Mouse (Mus musculus) urinary bladder, adult 2 months (tissue): ENCODE measurements at regions not wholly inside any gene's neighbourhood (a gene's known extent, or its start where the extent isn't known, plus 50 kb on each side); places are given as distances from the start of the nearest gene placed in this dataset.
"Not testable (repeated sequence)": the region's sequence is repeated elsewhere in the genome, so short reads cannot be mapped to it uniquely, and the experiment has no call there.

ENCODE experiments used
- DNase-seq: peaks from one replicate; pipeline ENCODE4 v3.0.0; 2022; ENCODE audit warnings: low spot score

DNA sequence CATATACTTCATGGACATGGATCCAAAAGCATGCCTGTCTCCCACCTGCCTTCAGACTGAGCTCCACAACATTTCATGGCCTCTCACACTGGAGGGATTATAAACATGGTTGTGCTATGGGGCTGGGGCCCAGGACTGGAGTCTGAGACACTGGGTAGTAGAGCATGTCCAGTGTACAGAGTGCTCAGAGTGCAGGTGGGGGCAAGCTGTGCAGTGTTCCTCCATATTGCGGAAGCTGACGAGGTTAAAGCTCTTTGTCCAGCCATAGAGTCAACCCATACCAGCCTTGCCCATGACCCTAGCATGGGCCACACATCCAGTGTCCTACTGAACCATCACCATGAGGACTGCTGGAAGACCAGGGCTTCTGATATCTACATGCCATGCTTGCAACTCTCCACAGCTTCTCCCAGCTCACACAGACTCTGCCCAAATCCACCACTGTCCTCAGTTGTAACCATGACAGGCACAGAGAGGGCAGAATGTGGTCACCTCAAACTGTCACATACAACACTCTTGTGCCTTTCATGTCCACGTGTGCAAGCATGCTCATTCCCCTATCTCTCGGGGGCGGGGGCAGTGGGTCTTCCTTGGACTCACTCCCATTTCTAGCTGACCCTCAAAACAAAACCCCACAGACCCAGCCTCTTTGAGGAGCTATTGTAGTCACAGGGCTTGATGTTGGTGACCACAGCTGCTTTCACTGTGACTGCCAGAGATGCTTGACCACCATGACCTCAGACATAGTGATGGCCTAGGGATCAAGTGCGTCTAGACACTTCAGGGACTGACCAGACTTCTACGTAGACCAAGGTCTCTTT is 55.9 kb downstream of the Tmem121 start:
- DNase-seq: no peak

DNA sequence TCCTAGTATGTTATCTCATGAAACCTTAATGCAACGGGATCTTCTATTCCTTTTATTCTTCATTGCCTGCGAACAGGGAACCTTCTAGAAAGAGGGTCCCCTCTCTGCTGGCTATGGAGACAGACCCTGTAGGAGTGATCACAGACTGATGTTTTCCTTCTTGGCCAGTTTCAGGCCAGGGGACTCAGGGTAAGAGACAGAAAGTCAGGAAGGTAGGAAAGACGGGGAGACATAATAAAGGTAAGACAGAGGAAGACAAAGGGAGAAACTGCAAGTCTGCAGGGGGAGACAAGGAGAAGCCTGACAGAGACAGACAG is 56.4 kb downstream of the Tmem121 start:
- no peak for DNase-seq

GRCm38 (mm10) chr12:113244685-113245084 is 59.0 kb downstream of the Tmem121 start:
- DNase-seq: no peak

- not testable (repeated sequence) for DNase-seq
Observed at GRCm38 (mm10) chr12:113253446-113254424, 68.0 kb downstream of the Tmem121 start.

GRCm38 (mm10) chr12:113255331-113255730 is 69.6 kb downstream of the Tmem121 start:
- no peak for DNase-seq

DNA sequence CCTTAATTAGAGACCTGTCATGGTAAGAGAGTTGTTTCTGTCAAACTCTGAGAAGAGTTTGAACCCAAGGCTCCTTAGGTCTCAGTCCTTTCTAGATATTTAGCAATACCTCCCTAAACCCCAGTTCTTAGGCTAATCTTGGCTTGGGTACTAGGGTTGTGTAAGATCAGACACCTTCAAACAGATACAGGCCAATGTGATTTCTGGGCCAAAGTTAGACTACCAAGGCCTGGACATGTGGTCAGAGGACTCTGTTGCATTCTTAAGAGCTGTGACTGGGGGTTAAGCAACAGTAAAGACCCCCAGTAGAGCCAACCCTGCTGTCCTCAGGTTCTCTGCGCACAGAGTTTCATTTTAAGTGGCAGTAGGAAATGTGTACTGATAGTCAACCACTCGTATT is 70.9 kb downstream of the Tmem121 start:
- no peak for DNase-seq

GRCm38 (mm10) chr12:113257243-113257642 is 71.5 kb downstream of the Tmem121 start:
- DNase-seq: no peak

DNA sequence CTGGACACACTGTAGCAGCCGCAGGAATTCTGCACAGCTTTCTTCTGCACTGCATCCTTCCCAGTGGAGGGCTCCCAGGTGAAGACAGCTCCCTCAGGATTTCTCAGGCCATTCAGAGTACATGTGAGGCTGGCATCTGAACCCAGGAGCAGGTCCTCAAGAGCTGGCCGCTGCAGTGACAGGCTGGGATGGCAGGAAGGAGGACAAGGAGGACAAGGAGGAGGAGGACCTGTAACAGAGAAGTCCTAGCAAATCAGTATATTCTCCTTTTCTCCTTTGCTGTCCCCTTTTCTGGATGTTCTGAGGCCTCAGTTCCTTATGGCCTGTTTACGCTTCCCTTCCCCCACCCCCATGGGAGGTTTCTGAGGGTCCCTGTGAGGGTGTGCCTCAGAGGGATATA is 73.7 kb downstream of the Tmem121 start:
- no peak for DNase-seq

- DNase-seq: no peak
Observed at GRCm38 (mm10) chr12:113260304-113260703, 74.6 kb downstream of the Tmem121 start.

DNA sequence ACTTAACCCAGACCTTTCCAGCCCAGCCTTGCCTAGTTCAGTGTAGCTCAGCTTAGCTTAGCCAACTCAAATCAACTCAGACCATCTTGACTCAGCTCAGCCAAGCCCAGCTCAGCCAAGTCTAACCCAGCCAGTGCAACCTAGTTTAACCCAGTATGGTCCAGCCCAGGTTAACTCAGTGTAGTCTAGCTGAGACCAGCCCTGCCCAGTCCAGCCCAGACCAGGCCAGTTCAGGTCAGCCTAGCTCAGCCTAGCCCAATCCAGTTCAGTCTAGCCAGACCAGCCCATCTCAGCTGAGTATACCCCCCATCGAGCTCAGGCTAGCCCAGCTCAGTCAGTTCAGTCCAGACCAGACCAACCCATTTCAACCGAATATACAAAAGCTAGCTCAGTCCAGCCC is 90.2 kb downstream of the Tmem121 start:
- no peak for DNase-seq

GRCm38 (mm10) chr12:113276355-113276942 is 90.7 kb downstream of the Tmem121 start:
- DNase-seq: no peak

- DNase-seq: no peak
Observed at GRCm38 (mm10) chr12:113277741-113278140, 92.0 kb downstream of the Tmem121 start.

- DNase-seq: no peak
Observed at GRCm38 (mm10) chr12:113292029-113292809, 106.5 kb downstream of the Tmem121 start.

- no peak for DNase-seq
Observed at GRCm38 (mm10) chr12:113295924-113296323, 110.2 kb downstream of the Tmem121 start.

DNA sequence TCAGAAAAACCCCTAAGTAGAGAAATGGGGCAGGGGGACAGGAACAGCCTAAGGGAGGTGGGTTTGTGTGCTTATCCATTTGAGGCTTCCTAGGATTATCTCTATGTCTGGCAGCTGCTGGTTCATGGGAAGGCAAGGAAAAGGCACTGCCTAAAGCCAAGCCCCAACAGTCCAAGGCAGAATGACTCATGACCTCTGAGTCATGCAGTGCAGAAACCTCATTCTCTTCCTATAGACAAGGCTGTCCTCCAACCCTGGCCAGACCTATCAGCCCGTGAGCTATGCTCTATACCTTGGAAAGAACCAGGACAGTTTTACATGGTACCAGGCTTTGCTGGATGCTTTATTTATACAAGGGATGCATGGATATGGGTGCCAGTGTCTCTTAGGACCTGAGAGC is 120.2 kb downstream of the Tmem121 start:
- no peak for DNase-seq

GRCm38 (mm10) chr12:113313319-113313718 is 127.6 kb downstream of the Tmem121 start:
- DNase-seq: no peak

DNA sequence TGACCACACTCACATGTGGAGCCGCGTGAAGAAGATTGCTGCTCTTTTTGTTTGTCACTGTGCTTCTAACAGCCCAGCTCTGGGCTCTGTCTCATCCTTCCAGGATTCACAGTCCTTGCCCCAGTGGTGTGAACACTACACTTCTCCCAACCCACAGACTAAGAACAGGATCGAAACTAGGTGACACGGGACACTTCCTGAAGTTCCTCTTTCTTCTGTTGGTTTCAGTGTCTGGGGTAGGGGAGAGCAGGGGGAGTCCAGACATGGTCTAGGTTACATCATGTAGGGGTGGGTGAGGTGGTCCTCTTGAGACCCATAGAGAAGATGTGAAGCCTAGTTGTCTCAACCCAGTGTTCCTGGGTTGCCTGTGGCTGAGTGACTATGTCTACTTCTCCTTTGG is 128.9 kb downstream of the Tmem121 start:
- no peak for DNase-seq

DNA sequence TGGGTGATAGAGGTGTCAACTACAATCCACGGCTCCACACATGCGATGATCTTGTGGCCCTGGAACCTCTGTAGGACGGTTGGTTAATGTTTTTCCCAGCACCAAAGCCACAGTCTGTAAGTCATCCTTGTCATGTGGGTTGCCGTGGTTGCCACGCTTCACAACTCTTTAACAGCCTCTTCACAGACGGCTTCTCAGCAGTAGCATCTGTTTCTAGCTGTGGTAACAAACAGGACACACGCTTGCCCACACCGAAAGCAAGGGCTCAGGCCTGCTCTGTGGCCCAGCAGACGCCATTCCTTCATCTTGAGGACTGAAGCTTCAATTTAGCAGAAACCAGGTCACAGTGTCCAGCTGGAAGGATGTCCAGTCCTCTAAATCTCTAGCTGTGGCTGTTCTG is 135.4 kb downstream of the Tmem121 start:
- no peak for DNase-seq

GRCm38 (mm10) chr12:113322173-113322572 is 136.4 kb downstream of the Tmem121 start:
- no peak for DNase-seq

- DNase-seq: no peak
Observed at GRCm38 (mm10) chr12:113327851-113328250, 142.1 kb downstream of the Tmem121 start.

DNA sequence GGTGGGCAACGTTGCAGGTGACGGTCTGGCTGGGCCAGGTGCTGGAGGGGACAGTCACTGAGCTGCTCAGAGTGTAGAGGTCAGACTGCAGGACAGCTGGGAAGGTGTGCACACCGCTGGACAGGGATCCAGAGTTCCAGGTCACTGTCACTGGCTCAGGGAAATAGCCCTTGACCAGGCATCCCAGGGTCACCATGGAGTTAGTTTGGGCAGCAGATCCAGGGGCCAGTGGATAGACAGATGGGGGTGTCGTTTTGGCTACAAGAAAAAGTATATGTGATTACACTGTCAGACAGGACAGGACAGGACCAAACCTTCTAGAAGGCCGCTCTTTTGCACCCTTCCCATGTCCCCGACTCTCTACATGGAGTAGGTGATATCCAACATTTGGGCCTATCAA is 144.5 kb downstream of the Tmem121 start:
- peak; percentile 12 for DNase-seq

- peak; percentile 6 for DNase-seq
Observed at GRCm38 (mm10) chr12:113332226-113332625, 146.5 kb downstream of the Tmem121 start.
